Mouse (Mus musculus): Measurements from ENCODE around the gene Ropn1. TPM values are rescaled to one million over a fixed set of nuclear protein-coding genes. Genes with fewer than 3 reads are reported as not detected.
A peak's percentile ranks its signal among the peaks of the same experiment; 100 is the strongest.

The Ropn1 gene
- polyA plus RNA-seq, 1 experiment from 2014 or later = not detected

GRCm38 (mm10) chr16:34657983-34658382, 8.3 kb downstream of the Ropn1 start:
- Histone ChIP-seq H3K9ac (no peak overlapping the region), H3K4me2 (peak overlapping the region; percentile 55), H3K27me3 (peaks cover 13% of the 10 kb centered on the region; the same call in 1 of the 2 replicates), H3K9me3 (no peaks in the 10 kb centered on the region), H3K36me3 (replicated peaks) (no peaks in the 10 kb centered on the region), H3K27ac (no peak overlapping the region), H3K4me3 (replicated peaks) (peak overlapping the region; percentile 34), H3K4me1 (peaks cover 9% of the 10 kb centered on the region)
- WGBS = 24% methylated on average over 5 of the region's 5 CpGs
- peak; percentile 14; the same call in 1 of the 2 replicates for ATAC-seq (ENCODE audit: low FRiP score)

DNA sequence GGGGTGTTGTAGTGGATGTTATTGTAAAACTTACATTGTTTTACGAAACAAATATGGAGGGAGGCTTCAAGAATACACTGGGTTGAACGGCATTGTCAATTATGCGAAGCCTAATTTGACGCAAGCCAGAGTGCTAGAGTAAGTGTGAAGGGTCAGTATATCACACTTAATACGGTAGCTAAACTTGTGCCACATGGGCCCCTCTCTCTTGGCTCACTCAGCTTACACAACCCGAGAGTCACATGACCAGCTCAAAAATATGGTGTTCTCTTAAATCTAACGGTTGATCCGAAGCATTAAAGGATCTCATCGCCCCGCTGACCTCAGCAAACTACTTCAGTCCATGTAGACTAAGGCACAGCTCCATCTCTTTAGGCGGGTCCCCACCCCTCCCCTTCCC, 8.7 kb downstream of the Ropn1 start:
- Histone ChIP-seq H3K36me3 (replicated peaks) (no peaks in the 10 kb centered on the region), H3K27ac (no peak overlapping the region), H3K9me3 (no peaks in the 10 kb centered on the region), H3K27me3 (peaks cover 13% of the 10 kb centered on the region), H3K4me1 (peaks cover 9% of the 10 kb centered on the region), H3K4me2 (peak overlapping the region; percentile 55), H3K4me3 (replicated peaks) (peak overlapping the region; percentile 34; the same call in 1 of the 2 replicates), H3K9ac (no peak overlapping the region)
- peak; percentile 65; the same call in 1 of the 2 replicates for ATAC-seq (ENCODE audit: low FRiP score)
- 31% methylated on average over 11 of the region's 11 CpGs for WGBS

- no peak overlapping the region for H3K4me3 ChIP-seq (replicated peaks)
- H3K36me3 ChIP-seq (replicated peaks) = no peaks in the 10 kb centered on the region
- H3K27ac ChIP-seq = no peak overlapping the region
- H3K4me1 ChIP-seq = peaks cover 5% of the 10 kb centered on the region; the same call in 1 of the 2 replicates
- WGBS = 65% methylated on average over 3 of the region's 3 CpGs
- H3K9ac ChIP-seq = no peak overlapping the region
- H3K4me2 ChIP-seq = no peak overlapping the region
- no peak for ATAC-seq (ENCODE audit: low FRiP score)
- H3K27me3 ChIP-seq = peaks cover 43% of the 10 kb centered on the region
- H3K9me3 ChIP-seq = no peaks in the 10 kb centered on the region
Measured at GRCm38 (mm10) chr16:34664553-34664952, 14.8 kb downstream of the Ropn1 start.

GRCm38 (mm10) chr16:34667031-34667726, 17.5 kb downstream of the Ropn1 start:
- Histone ChIP-seq H3K27me3 (peaks cover 60% of the 10 kb centered on the region), H3K36me3 (replicated peaks) (no peaks in the 10 kb centered on the region), H3K9me3 (no peaks in the 10 kb centered on the region), H3K4me3 (replicated peaks) (no peak overlapping the region; the same call in 1 of the 2 replicates), H3K4me1 (peaks cover 7% of the 10 kb centered on the region; the same call in 1 of the 2 replicates), H3K4me2 (peak overlapping the region; percentile 35), H3K27ac (no peak overlapping the region), H3K9ac (no peak overlapping the region)
- ATAC-seq (ENCODE audit: low FRiP score) = peak; percentile 73
- WGBS = 3% methylated on average over 20 of the region's 20 CpGs

DNA sequence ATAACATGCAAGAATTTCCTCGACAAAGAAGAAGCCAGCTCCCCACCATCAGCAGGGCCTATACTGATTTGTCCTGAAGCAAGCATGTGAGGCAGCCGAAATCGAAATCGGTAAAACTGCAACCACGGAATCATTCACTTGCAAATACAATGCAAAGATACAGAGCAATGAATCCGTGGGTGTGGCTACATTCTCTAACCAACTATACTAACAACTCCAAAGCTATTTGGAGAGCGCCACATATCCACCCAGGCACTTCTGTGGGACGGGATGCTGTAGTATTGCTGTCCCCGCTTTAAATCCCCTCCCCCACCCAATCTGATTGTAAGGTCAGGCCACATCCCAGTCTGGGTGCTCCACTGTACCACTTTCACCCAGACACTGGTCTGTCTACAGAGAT, 18.6 kb downstream of the Ropn1 start:
- Histone ChIP-seq H3K4me1 (peaks cover 7% of the 10 kb centered on the region; the same call in 1 of the 2 replicates), H3K27me3 (peaks cover 58% of the 10 kb centered on the region), H3K9ac (no peak overlapping the region), H3K27ac (no peak overlapping the region), H3K4me2 (no peak overlapping the region), H3K4me3 (replicated peaks) (no peak overlapping the region), H3K36me3 (replicated peaks) (no peaks in the 10 kb centered on the region), H3K9me3 (no peaks in the 10 kb centered on the region)
- ATAC-seq (ENCODE audit: low FRiP score) = no peak
- WGBS = 81% methylated on average over 9 of the region's 9 CpGs

- no peaks in the 10 kb centered on the region for H3K36me3 ChIP-seq (replicated peaks)
- H3K9ac ChIP-seq = no peak overlapping the region
- no peak overlapping the region for H3K27ac ChIP-seq
- ATAC-seq (ENCODE audit: low FRiP score) = no peak
- WGBS = 22% methylated on average over 7 of the region's 7 CpGs
- H3K27me3 ChIP-seq = peaks cover 48% of the 10 kb centered on the region
- peaks cover 7% of the 10 kb centered on the region; the same call in 1 of the 2 replicates for H3K4me1 ChIP-seq
- H3K9me3 ChIP-seq = no peaks in the 10 kb centered on the region
- H3K4me3 ChIP-seq (replicated peaks) = no peak overlapping the region
- no peak overlapping the region for H3K4me2 ChIP-seq
Measured at GRCm38 (mm10) chr16:34671966-34672365, 22.2 kb downstream of the Ropn1 start.

DNA sequence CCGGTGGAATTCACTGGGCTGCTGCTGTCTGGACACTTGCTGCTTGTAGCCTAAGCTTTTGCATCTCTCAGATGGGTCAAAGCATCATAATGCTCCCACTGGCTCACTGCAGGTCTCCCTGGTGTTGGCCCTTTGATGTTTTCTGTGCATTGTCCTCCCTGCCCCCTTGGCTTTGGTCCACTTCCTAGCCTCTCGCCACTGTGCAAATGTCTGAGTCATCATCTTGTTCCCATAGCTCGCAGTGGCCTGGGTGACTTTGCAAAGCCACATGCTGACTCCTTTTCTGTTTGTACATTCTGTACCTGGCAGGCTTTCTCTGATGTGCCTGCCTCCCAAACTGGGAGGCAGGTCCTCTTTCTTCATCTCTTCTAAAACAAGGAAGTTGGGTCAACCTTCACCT, 23.1 kb downstream of the Ropn1 start:
- Histone ChIP-seq H3K4me1 (0 out of 2 replicates have a peak, but pooled peaks cover 2% of the 10 kb centered on the region), H3K27ac (no peak overlapping the region), H3K4me3 (replicated peaks) (no peak overlapping the region), H3K36me3 (replicated peaks) (no peaks in the 10 kb centered on the region), H3K9ac (no peak overlapping the region), H3K27me3 (peaks cover 43% of the 10 kb centered on the region), H3K4me2 (no peak overlapping the region), H3K9me3 (no peaks in the 10 kb centered on the region)
- 50% methylated on average over 3 of the region's 3 CpGs for WGBS
- no peak for ATAC-seq (ENCODE audit: low FRiP score)

DNA sequence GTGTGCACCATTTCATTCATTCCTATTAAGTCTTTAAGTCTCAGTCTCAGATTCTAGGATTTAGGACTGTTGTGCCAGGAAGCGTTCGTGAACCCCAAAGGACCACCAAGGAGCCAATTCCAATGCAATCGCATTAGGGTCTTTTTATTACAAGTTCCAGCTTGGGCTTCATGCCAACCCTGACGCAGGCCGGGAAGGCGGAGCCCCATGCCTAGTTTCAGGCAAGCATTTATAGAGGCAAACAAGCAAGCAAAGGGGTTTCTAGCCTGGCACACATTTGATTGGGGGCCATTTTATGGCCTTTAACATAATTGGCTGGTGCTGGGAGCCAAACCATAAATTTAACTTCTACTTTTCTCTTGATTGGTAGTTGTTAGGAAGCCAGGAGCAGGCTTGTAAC, 24.6 kb downstream of the Ropn1 start:
- Histone ChIP-seq H3K4me2 (no peak overlapping the region), H3K4me3 (replicated peaks) (no peak overlapping the region), H3K27ac (no peak overlapping the region), H3K4me1 (0 out of 2 replicates have a peak, but pooled peaks cover 2% of the 10 kb centered on the region), H3K36me3 (replicated peaks) (no peaks in the 10 kb centered on the region), H3K9me3 (no peaks in the 10 kb centered on the region), H3K27me3 (peaks cover 27% of the 10 kb centered on the region), H3K9ac (no peak overlapping the region)
- WGBS = 76% methylated on average over 6 of the region's 6 CpGs
- no peak for ATAC-seq (ENCODE audit: low FRiP score)

GRCm38 (mm10) chr16:34681823-34682222, 32.1 kb downstream of the Ropn1 start:
- H3K27ac ChIP-seq = no peak overlapping the region
- no peak overlapping the region for H3K4me2 ChIP-seq
- ATAC-seq (ENCODE audit: low FRiP score) = no peak
- H3K4me3 ChIP-seq (replicated peaks) = no peak overlapping the region
- no peaks in the 10 kb centered on the region for H3K9me3 ChIP-seq
- H3K4me1 ChIP-seq = no peaks in the 10 kb centered on the region
- H3K27me3 ChIP-seq = no peaks in the 10 kb centered on the region
- H3K9ac ChIP-seq = no peak overlapping the region
- no peaks in the 10 kb centered on the region for H3K36me3 ChIP-seq (replicated peaks)

- H3K4me1 ChIP-seq = peaks cover 13% of the 10 kb centered on the region
- no peaks in the 10 kb centered on the region for H3K27me3 ChIP-seq
- H3K9ac ChIP-seq = no peak overlapping the region
- no peak overlapping the region for H3K27ac ChIP-seq
- no peaks in the 10 kb centered on the region for H3K36me3 ChIP-seq (replicated peaks)
- ATAC-seq (ENCODE audit: low FRiP score) = no peak; the same call in 1 of the 2 replicates
- 77% methylated on average over 3 of the region's 3 CpGs for WGBS
- H3K4me3 ChIP-seq (replicated peaks) = peak overlapping the region; percentile 65
- H3K9me3 ChIP-seq = no peaks in the 10 kb centered on the region
- H3K4me2 ChIP-seq = peak overlapping the region; percentile 70
Measured at GRCm38 (mm10) chr16:34689879-34690278, 40.2 kb downstream of the Ropn1 start.

- Histone ChIP-seq H3K27ac (peak within 1 kb of the TSS; percentile 83), H3K4me1 (peaks cover 13% of the 10 kb centered on the region), H3K36me3 (replicated peaks) (no peaks in the 10 kb centered on the region), H3K9me3 (no peaks in the 10 kb centered on the region), H3K27me3 (no peaks in the 10 kb centered on the region), H3K4me2 (peak within 1 kb of the TSS; percentile 70), H3K9ac (peak within 1 kb of the TSS; percentile 63), H3K4me3 (replicated peaks) (peak within 1 kb of the TSS; percentile 65)
- ATAC-seq (ENCODE audit: low FRiP score) = peak; percentile 91
- under 1% methylated on average over 53 of the region's 53 CpGs for WGBS
Measured at GRCm38 (mm10) chr16:34690334-34691144, 40.8 kb downstream of the Ropn1 start, which contains the start of gene Ccdc14. TSS of gene Ccdc14 (plus strand) at chr16:34690616.

- Histone ChIP-seq H3K4me2 (peak overlapping the region; percentile 70), H3K9me3 (no peaks in the 10 kb centered on the region), H3K36me3 (replicated peaks) (no peaks in the 10 kb centered on the region), H3K27me3 (no peaks in the 10 kb centered on the region), H3K9ac (peak overlapping the region; percentile 63), H3K4me1 (peaks cover 13% of the 10 kb centered on the region), H3K4me3 (replicated peaks) (peak overlapping the region; percentile 65), H3K27ac (peak overlapping the region; percentile 83; the same call in 1 of the 2 replicates)
- WGBS = 12% methylated on average over 11 of the region's 11 CpGs
- ATAC-seq (ENCODE audit: low FRiP score) = no peak
Measured at GRCm38 (mm10) chr16:34691156-34691555, 41.4 kb downstream of the Ropn1 start.
